Mouse (Mus musculus) neural tube, embryonic 15.5 days (tissue): ENCODE results near the gene Pomt1. TPM values are rescaled to one million over a fixed set of nuclear protein-coding genes. Genes with fewer than 3 reads are reported as not detected.

Experiments used
- ATAC-seq: fragments of 200-750 bp; cut with Nextera tagmentation; 2 replicates; pipeline ENCODE4 v1.8.0; 2017; ENCODE audit warnings: mild to moderate bottlenecking, moderate TSS enrichment, moderate library complexity; ENCODE audit not compliant: low FRiP score
- H3K27ac ChIP-seq: fragments of 300-500 bp; sonication (generic); replicated peaks from 2 replicates; pipeline ENCODE4 v1.5.1; 2015; ENCODE audit warnings: mild to moderate bottlenecking, inconsistent platforms
- H3K27me3 ChIP-seq: fragments of 300-500 bp; sonication (generic); replicated peaks from 2 replicates; pipeline ENCODE4 v1.6.1; 2015; ENCODE audit warnings: inconsistent platforms
- H3K36me3 ChIP-seq: fragments of 300-500 bp; sonication (generic); 2 replicates; pipeline ENCODE4 v1.6.1; 2015; ENCODE audit warnings: inconsistent platforms
- H3K4me1 ChIP-seq: fragments of 300-500 bp; sonication (generic); 2 replicates; pipeline ENCODE4 v1.6.1; 2015; ENCODE audit warnings: inconsistent platforms
- H3K4me2 ChIP-seq: fragments of 300-500 bp; sonication (generic); 2 replicates; pipeline ENCODE4 v1.6.1; 2015; ENCODE audit warnings: inconsistent platforms, mild to moderate bottlenecking, moderate library complexity
- H3K4me3 ChIP-seq: fragments of 300-500 bp; sonication (generic); replicated peaks from 2 replicates; pipeline ENCODE4 v1.5.1; 2015; ENCODE audit warnings: mild to moderate bottlenecking, inconsistent platforms
- H3K9ac ChIP-seq: fragments of 300-500 bp; sonication (generic); replicated peaks from 2 replicates; pipeline ENCODE4 v1.6.1; 2015; ENCODE audit warnings: mild to moderate bottlenecking, inconsistent platforms
- H3K9me3 ChIP-seq: fragments of 300-500 bp; sonication (generic); replicated peaks from 2 replicates; pipeline ENCODE4 v1.6.1; 2016; ENCODE audit warnings: inconsistent platforms
- WGBS: fragments of 180-500 bp; shearing (Covaris S2); methylation state at CpG from one replicate; pipeline ENCODE4 v1.1.7; 2015; ENCODE audit warnings: mixed read lengths; 5-methylcytosine and 5-hydroxymethylcytosine counted together
- polyA plus RNA-seq: library from polyadenylated mRNA; unstranded; fragments of >200 nt; fragmentation: Nextera tagmentation; extraction: Ambion mirVana; gene quantifications from 2 replicates; pipeline ENCODE4 v1.2.1, GENCODE M21; 2015

Gene Pomt1
- polyA plus RNA-seq, 1 experiment from 2014 or later, result 30.7 TPM

- ATAC-seq, result no peak
- Histone ChIP-seq H3K4me1 (no peaks in the 10 kb centered on the region), H3K27me3 (no peaks in the 10 kb centered on the region), H3K4me3 (no peak overlapping the region), H3K4me2 (no peak overlapping the region), H3K9ac (no peak overlapping the region), H3K36me3 (peaks cover 100% of the 10 kb centered on the region), H3K27ac (no peak overlapping the region), H3K9me3 (no peaks in the 10 kb centered on the region)
- 93% methylated on average over 1 of the region's 1 CpGs for WGBS
These were observed 28.7 kb upstream of the Pomt1 start for GRCm38 (mm10) chr2:32207682-32208081.

DNA sequence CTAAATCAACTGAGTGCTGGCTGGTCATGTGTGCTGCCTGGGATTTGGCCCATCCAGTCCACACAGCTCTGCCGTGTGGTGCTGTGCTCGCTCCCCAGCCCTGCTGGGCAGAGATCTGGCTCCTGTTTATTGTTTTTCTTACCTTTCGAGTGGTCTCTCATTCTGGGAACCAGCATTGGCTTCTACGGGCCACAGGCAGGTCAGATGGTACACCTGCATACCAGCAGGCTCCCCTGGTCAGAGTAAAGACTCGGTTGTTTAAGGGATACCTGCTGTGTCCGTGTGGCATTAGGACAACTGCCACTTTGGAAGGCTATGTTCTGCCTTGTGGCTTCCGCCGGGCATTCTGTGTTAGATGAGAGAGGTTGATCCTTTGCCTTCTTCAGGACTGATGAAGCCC lies 24.7 kb upstream of the Pomt1 start:
- Histone ChIP-seq H3K4me3 (no peak overlapping the region), H3K36me3 (peaks cover 100% of the 10 kb centered on the region), H3K4me1 (no peaks in the 10 kb centered on the region), H3K9ac (no peak overlapping the region), H3K27ac (no peak overlapping the region), H3K27me3 (no peaks in the 10 kb centered on the region), H3K4me2 (no peak overlapping the region), H3K9me3 (no peaks in the 10 kb centered on the region)
- ATAC-seq, result no peak
- WGBS, result 94% methylated on average over 8 of the region's 8 CpGs

DNA sequence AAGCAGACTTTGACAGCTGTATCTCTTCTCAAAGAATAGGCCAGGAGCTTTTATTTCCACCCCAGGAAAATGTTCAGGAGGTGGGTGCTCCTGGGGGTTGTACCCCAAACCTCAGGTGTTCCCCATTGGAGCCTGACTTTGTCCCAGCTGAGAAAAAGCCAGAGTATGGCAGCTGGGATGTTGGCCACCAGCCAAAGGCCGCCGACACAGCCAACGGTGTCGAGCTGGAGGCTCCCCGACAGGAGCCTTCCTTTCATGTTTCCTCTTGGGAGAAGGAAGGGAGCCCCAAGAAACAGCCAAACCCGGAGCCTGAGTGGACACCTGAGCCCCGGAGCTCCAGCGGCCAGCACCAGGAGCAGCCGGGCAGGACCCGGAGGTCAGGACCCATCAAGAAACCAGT lies 23.4 kb upstream of the Pomt1 start:
- H3K4me2 ChIP-seq, result no peak overlapping the region
- H3K36me3 ChIP-seq, result peaks cover 100% of the 10 kb centered on the region
- no peak overlapping the region for H3K9ac ChIP-seq
- no peak overlapping the region for H3K27ac ChIP-seq
- H3K4me3 ChIP-seq, result no peak overlapping the region
- H3K4me1 ChIP-seq, result no peaks in the 10 kb centered on the region
- H3K9me3 ChIP-seq, result no peaks in the 10 kb centered on the region
- 50% methylated on average over 10 of the region's 10 CpGs for WGBS
- H3K27me3 ChIP-seq, result no peaks in the 10 kb centered on the region
- ATAC-seq, result no peak

- ATAC-seq, result no peak
- H3K9ac ChIP-seq, result no peak overlapping the region
- no peak overlapping the region for H3K4me2 ChIP-seq
- no peaks in the 10 kb centered on the region for H3K27me3 ChIP-seq
- no peak overlapping the region for H3K4me3 ChIP-seq
- 88% methylated on average over 10 of the region's 10 CpGs for WGBS
- H3K27ac ChIP-seq, result no peak overlapping the region
- no peaks in the 10 kb centered on the region for H3K9me3 ChIP-seq
- H3K4me1 ChIP-seq, result no peaks in the 10 kb centered on the region
- H3K36me3 ChIP-seq, result peaks cover 100% of the 10 kb centered on the region
These were observed 20.8 kb upstream of the Pomt1 start for GRCm38 (mm10) chr2:32215576-32215975.

DNA sequence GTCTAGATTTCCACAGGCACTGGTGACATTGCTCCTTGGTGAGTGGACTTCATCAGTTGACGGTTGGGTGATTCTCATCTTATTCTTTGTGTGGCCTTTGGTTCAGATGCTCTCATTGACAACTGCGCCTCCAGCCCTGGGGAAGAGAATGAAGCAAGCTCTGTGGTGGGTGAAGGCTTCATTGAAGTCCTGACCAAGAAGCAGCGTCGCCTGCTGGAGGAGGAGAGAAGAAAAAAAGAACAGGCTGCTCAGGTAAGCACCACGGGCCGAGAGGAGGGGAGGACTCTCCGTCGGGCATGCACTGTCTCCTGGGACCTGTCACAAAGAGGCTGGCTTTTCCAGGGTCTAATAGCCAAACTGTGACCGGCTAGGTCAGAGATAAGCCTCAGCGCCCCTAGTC lies 19.9 kb upstream of the Pomt1 start:
- no peak overlapping the region for H3K27ac ChIP-seq
- H3K36me3 ChIP-seq, result peaks cover 100% of the 10 kb centered on the region
- H3K4me1 ChIP-seq, result no peaks in the 10 kb centered on the region
- no peaks in the 10 kb centered on the region for H3K9me3 ChIP-seq
- no peak overlapping the region for H3K9ac ChIP-seq
- H3K4me3 ChIP-seq, result no peak overlapping the region
- no peak for ATAC-seq
- WGBS, result 91% methylated on average over 10 of the region's 10 CpGs
- no peaks in the 10 kb centered on the region for H3K27me3 ChIP-seq
- no peak overlapping the region for H3K4me2 ChIP-seq

DNA sequence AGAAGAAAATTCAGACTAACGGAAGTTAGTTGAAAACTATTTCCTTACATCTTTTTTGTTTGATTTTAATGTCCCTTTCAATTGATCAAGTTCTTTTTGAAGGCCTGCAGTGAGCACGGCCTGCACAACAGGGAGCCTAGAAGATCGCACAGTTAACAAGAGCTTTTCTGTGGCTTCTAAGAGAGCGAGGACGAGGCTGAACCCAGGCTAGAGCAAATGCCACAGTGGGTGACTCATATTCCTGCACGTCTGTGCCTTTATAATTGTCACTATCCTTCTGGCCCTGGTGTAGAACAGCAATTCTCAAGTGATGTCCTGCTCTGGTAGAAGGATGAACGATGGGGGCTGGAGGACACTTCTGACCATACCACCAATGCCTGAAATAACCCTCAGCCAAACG lies 18.7 kb upstream of the Pomt1 start:
- no peaks in the 10 kb centered on the region for H3K4me1 ChIP-seq
- no peak overlapping the region for H3K4me3 ChIP-seq
- peaks cover 100% of the 10 kb centered on the region for H3K36me3 ChIP-seq
- no peak overlapping the region for H3K4me2 ChIP-seq
- no peak overlapping the region for H3K9ac ChIP-seq
- no peak for ATAC-seq
- no peaks in the 10 kb centered on the region for H3K9me3 ChIP-seq
- no peaks in the 10 kb centered on the region for H3K27me3 ChIP-seq
- no peak overlapping the region for H3K27ac ChIP-seq
- WGBS, result 89% methylated on average over 8 of the region's 8 CpGs

DNA sequence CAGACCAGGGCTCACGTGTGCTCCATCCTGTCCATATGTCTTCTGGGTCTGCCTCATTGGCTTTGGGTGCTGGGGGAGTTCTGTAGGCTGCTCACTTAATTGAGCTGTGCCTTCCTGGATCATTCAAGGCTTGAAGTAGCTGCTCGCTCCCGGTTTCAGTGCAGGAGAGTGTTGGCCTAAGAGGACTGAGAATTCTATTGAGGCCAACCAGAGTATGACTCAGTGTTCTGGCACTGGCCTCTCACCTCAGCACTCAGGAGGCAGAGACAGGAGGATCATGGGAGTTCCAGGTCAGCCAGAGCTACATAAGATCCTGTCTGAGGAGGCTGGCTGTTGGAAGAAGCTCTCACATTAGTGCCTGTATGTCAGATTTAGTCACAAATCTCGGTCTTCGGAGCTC lies 18.3 kb upstream of the Pomt1 start:
- Histone ChIP-seq H3K9me3 (no peaks in the 10 kb centered on the region), H3K9ac (no peak overlapping the region), H3K4me3 (no peak overlapping the region), H3K36me3 (peaks cover 100% of the 10 kb centered on the region), H3K27ac (no peak overlapping the region), H3K4me2 (no peak overlapping the region), H3K27me3 (no peaks in the 10 kb centered on the region), H3K4me1 (no peaks in the 10 kb centered on the region)
- WGBS, result 92% methylated on average over 5 of the region's 5 CpGs
- no peak for ATAC-seq

DNA sequence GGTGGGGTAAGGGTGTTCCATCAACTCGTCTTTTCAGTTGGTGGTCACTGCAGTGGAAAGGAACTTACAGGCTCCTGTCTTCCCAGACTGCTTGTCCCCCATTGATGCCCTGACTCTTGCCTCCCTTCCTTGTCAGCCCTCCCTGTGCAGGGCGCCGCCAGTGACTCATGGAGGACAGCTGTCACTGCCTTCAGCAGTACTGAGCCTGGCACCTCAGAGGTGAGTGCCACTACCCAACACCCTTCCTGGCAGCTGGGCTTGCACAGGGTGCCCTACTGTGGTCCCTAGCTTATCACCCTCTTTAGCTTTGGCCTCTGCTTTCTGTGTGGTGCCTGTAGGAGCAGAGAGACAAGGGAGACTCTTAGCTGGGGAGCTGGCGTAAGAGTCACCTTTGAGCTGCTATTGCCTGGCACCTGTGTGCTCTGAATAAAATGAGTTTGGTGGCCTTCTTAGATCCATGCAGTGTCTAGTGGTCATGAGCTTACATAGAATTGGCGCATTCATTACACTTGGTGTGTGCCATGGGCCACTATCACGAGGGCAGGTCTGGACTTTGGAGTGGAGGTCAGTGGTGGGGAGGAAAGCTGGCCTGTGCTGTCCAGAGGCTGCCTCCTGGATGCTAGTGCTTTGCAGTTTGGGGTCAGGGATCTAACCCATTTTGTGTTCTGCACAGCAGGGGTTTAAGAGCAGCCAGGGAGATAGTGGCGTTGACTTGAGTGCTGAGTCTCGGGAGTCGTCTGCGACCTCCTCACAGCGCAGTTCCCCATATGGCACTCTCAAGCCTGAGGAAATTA lies 17.7 kb upstream of the Pomt1 start:
- H3K9ac ChIP-seq, result no peak overlapping the region
- ATAC-seq, result no peak

DNA sequence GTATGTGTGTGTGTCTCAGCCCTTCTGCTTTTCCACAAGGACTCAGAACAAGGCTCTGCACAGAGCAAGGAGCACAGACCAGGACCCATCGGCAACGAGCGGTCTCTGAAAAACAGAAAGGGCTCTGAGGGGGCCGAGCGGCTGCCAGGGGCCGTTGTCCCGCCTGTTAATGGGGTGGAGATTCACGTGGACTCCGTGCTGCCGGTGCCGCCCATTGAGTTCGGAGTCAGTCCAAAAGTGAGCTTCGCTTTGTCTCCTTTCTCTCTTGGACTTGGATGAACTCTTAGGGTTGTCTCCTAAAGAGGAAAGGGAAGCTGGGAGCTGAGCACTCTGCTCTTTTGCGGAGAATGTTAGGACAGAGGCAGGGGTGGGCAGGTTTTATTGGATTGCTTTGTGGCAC lies 16.9 kb upstream of the Pomt1 start:
- ATAC-seq, result no peak
- no peak overlapping the region for H3K4me2 ChIP-seq

More for the DNA sequence above, 17.7 kb upstream of the Pomt1 start:
- Histone ChIP-seq H3K27me3 (no peaks in the 10 kb centered on the region), H3K4me2 (no peak overlapping the region), H3K9me3 (no peaks in the 10 kb centered on the region), H3K27ac (no peak overlapping the region), H3K4me3 (no peak overlapping the region), H3K36me3 (peaks cover 100% of the 10 kb centered on the region), H3K4me1 (no peaks in the 10 kb centered on the region)
- WGBS, result 82% methylated on average over 11 of the region's 11 CpGs

GRCm38 (mm10) chr2:32220021-32220420 lies 16.4 kb upstream of the Pomt1 start:
- no peaks in the 10 kb centered on the region for H3K27me3 ChIP-seq
- 96% methylated on average over 3 of the region's 6 CpGs for WGBS
- H3K9ac ChIP-seq, result no peak overlapping the region
- H3K4me2 ChIP-seq, result no peak overlapping the region
- H3K36me3 ChIP-seq, result peaks cover 100% of the 10 kb centered on the region
- no peak for ATAC-seq
- no peak overlapping the region for H3K27ac ChIP-seq
- no peaks in the 10 kb centered on the region for H3K9me3 ChIP-seq
- H3K4me1 ChIP-seq, result no peaks in the 10 kb centered on the region
- no peak overlapping the region for H3K4me3 ChIP-seq

More for the DNA sequence above, 16.9 kb upstream of the Pomt1 start:
- WGBS, result 95% methylated on average over 14 of the region's 14 CpGs
- no peak overlapping the region for H3K4me3 ChIP-seq
- H3K9me3 ChIP-seq, result no peaks in the 10 kb centered on the region
- peaks cover 100% of the 10 kb centered on the region for H3K36me3 ChIP-seq
- no peaks in the 10 kb centered on the region for H3K27me3 ChIP-seq
- H3K9ac ChIP-seq, result no peak overlapping the region
- no peak overlapping the region for H3K27ac ChIP-seq
- no peaks in the 10 kb centered on the region for H3K4me1 ChIP-seq

DNA sequence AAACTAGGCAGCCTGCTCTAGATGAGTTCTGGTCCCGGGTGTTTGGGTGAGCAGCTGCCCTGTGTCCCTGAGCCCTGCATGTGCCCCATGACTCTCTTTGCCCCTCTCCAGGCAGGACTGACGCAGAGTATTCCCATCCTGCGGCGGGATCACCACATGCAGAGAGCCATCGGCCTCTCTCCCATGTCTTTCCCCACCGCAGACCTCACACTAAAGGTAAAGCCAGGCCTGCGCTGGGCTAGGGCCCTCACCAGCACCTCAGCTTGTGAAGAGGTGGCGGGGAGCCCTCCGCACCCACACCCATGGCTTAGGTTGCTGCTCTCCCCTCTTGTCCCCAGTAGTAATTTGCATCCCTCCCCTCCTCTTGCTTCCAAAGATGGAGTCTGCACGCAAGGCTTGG lies 15.4 kb upstream of the Pomt1 start:
- H3K27me3 ChIP-seq, result no peaks in the 10 kb centered on the region
- no peaks in the 10 kb centered on the region for H3K4me1 ChIP-seq
- H3K4me3 ChIP-seq, result no peak overlapping the region
- no peaks in the 10 kb centered on the region for H3K9me3 ChIP-seq
- H3K36me3 ChIP-seq, result peaks cover 100% of the 10 kb centered on the region
- no peak overlapping the region for H3K9ac ChIP-seq
- ATAC-seq, result no peak
- H3K4me2 ChIP-seq, result no peak overlapping the region
- no peak overlapping the region for H3K27ac ChIP-seq
- WGBS, result 95% methylated on average over 10 of the region's 10 CpGs

DNA sequence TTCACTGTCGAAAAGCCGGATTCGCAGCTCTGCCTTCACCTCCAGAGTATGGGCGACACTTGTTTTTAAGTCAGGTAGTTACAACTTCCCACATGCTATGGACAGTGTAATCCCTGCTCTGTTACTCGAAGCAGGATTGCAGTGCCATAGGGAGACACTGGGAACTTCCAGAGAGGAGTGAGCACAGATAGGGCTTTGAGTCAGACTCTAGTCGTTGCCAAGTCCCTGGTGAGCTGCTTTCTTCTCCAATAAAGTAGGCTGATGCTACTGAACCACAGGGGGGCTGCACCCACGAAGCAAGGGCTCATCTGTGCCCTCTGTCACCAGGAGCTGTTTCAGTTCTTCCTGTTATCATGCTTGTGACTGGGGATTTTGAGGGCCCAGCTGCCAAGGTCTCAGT lies 14.8 kb upstream of the Pomt1 start:
- H3K9me3 ChIP-seq, result no peaks in the 10 kb centered on the region
- no peak overlapping the region for H3K27ac ChIP-seq
- H3K36me3 ChIP-seq, result peaks cover 100% of the 10 kb centered on the region
- no peak overlapping the region for H3K4me3 ChIP-seq
- H3K4me1 ChIP-seq, result no peaks in the 10 kb centered on the region
- WGBS, result 93% methylated on average over 7 of the region's 7 CpGs
- no peaks in the 10 kb centered on the region for H3K27me3 ChIP-seq
- no peak overlapping the region for H3K9ac ChIP-seq
- no peak for ATAC-seq
- no peak overlapping the region for H3K4me2 ChIP-seq
